Mouse (Mus musculus): ENCODE measurements around the gene Vmn1r233. TPM values are rescaled to one million over a fixed set of nuclear protein-coding genes. Genes with fewer than 3 reads are reported as not detected.

Vmn1r233 gene
- polyA plus RNA-seq, 1 experiment from 2014 or later = not detected

DNA sequence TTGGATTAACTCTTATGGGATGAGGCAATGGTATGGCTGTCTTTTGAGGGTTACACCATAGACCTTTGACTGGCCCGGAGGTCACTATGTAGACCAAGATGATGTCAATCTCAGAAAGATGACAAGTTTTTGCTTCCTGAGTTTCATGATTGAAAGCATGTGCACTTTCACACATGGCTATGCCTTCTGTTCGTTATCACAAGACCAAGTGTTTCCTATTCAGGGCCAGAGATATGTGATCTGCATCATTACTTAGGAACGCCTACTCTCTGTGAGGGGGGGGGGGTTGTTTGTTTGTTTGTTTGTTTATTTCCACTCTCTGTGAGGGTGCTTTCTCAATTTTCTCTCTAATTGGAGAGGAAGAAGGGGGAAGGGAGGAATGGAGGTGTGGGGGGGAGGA lies 52.0 kb downstream of the Vmn1r233 start:
- Histone ChIP-seq H3K9me3 (ENCODE audit: control insufficient read depth, low read length) (no peaks in the 10 kb centered on the region), H3K36me3 (ENCODE audit: control insufficient read depth, insufficient read depth, low read length) (no peaks in the 10 kb centered on the region), H3K27ac (replicated peaks) (peak overlapping the region; percentile 96), H3K4me3 (ENCODE audit: low read depth, low read length) (peak overlapping the region; percentile 59), H3K4me1 (replicated peaks; ENCODE audit: control insufficient read depth, insufficient read depth) (no peaks in the 10 kb centered on the region), H3K27me3 (ENCODE audit: control insufficient read depth, insufficient read depth, low read length) (no peaks in the 10 kb centered on the region), H3K9ac (ENCODE audit: low read length) (peak overlapping the region; percentile 70), H3K4me2 (replicated peaks; ENCODE audit: low read depth) (peak overlapping the region; percentile 62)
- DNase-seq (ENCODE audit: low spot score) (no peak), ATAC-seq (ENCODE audit: low FRiP score, low TSS enrichment) (no peak)
- 52% methylated on average over 3 of the region's 3 CpGs for WGBS
- TF ChIP-seq CTCF (IDR thresholded peaks at IDR 0.05; ENCODE audit: low read depth) = no peak
- no peak for TF ChIP-seq EP300 (optimal IDR thresholded peaks at IDR 0.05)

Other genes with a start within 250 kb of the Vmn1r233 start
- gene Vmn1r228, start 210.3 kb downstream of the Vmn1r233 start, polyA plus RNA-seq (2015; fragmentation: Nextera tagmentation; extraction: Ambion mirVana) = not detected in 2 replicates
- gene Vmn1r229, start 184.9 kb downstream of the Vmn1r233 start, polyA plus RNA-seq (2015; fragmentation: Nextera tagmentation; extraction: Ambion mirVana) = 0.07 TPM in 1 of 2 replicates, not detected in the other
- not detected in 2 replicates for gene Vmn1r230, start 156.0 kb downstream of the Vmn1r233 start, polyA plus RNA-seq (2015; fragmentation: Nextera tagmentation; extraction: Ambion mirVana)
- not detected in 2 replicates for gene Vmn1r231, start 91.4 kb downstream of the Vmn1r233 start, polyA plus RNA-seq (2015; fragmentation: Nextera tagmentation; extraction: Ambion mirVana)
- gene Vmn1r232, start 76.8 kb downstream of the Vmn1r233 start, polyA plus RNA-seq (2015; fragmentation: Nextera tagmentation; extraction: Ambion mirVana) = not detected in 2 replicates
- 217 and 233 TPM in 2 replicates for gene Ppp2r1a, start 51.2 kb downstream of the Vmn1r233 start, polyA plus RNA-seq (2015; fragmentation: Nextera tagmentation; extraction: Ambion mirVana)
- gene Zfp160, start 12.4 kb upstream of the Vmn1r233 start, polyA plus RNA-seq (2015; fragmentation: Nextera tagmentation; extraction: Ambion mirVana) = 6.4 and 6.5 TPM in 2 replicates
- gene Vmn1r234, start 229.6 kb upstream of the Vmn1r233 start, polyA plus RNA-seq (2015; fragmentation: Nextera tagmentation; extraction: Ambion mirVana) = 0.04 TPM in 1 of 2 replicates, not detected in the other

Measured in stomach, postnatal 0 days (tissue).